Mouse (Mus musculus) testis, adult 10 weeks (tissue): ENCODE data around the gene Gm21093. TPM values are rescaled to one million over a fixed set of nuclear protein-coding genes. Genes with fewer than 3 reads are reported as not detected.

Experiments used
- polyA plus RNA-seq: library from polyadenylated mRNA; stranded (reverse); fragments of 350-450 nt; fragmentation: Illumina TruSeq; extraction: RNeasy Lipid Tissue Mini Kit (QIAGEN cat#74804); gene quantifications from one replicate; pipeline ENCODE4 v1.2.3, GENCODE M21; 2014; ENCODE audit warnings: low read depth, low replicate concordance

Gm21093 gene
- polyA plus RNA-seq = not detected

DNA sequence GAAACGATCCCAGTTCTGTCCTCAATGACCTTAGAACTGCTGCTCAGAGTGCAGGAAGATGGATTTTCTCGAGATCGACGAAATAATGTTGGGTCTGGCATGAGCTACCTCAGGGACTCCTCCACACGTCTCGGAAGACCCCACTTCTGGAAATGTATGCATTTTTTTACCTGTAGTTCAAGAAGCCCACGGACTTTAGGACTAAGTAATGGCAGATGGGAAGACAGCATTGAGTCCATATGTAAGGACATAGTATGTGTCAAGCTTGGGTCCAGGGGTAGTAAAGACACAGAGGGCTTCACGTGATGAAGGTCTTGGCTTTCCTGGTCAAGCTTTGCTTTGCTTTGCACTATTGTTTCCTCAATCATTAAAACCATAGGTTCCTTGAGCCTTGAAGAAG lies at the start of gene Gm21093:
Gene Gm21093 (minus strand): TSS at position 101 of the 400 bp plus-strand sequence.

Other genes with a start within 250 kb of the Gm21093 start
- not detected for gene Gm21541, start 131.1 kb downstream of the Gm21093 start, polyA plus RNA-seq
- gene Gm20878, start 93.2 kb downstream of the Gm21093 start, polyA plus RNA-seq = 25.3 TPM
- 36.3 TPM for gene Fam205a4, start 68.7 kb downstream of the Gm21093 start, polyA plus RNA-seq
- not detected for gene Gm3893, start 56.5 kb upstream of the Gm21093 start, polyA plus RNA-seq
- gene Gm13304, start 80.1 kb upstream of the Gm21093 start, polyA plus RNA-seq = not detected
- not detected for gene Gm13306, start 118.7 kb upstream of the Gm21093 start, polyA plus RNA-seq
- 4.8 TPM for gene Gm13305, start 133.9 kb upstream of the Gm21093 start, polyA plus RNA-seq
- 0.48 TPM for gene Gm10600, start 205.9 kb upstream of the Gm21093 start, polyA plus RNA-seq
- not detected for gene Ccl21b, start 221.0 kb upstream of the Gm21093 start, polyA plus RNA-seq